Mouse (Mus musculus) hindlimb bud, embryonic 11.5 days (tissue): ENCODE measurements around the gene Cinp.
"Not testable (repeated sequence)": the region's sequence is repeated elsewhere in the genome, so short reads cannot be mapped to it uniquely, and the experiment has no call there.

ENCODE experiments used
- DNase-seq: peaks from one replicate; pipeline ENCODE4 v3.0.0-alpha.2; 2012; ENCODE audit warnings: low read depth, low spot score; ENCODE audit errors: extremely low spot score

Gene Cinp

GRCm38 (mm10) chr12:110861256-110861655 is 27.7 kb downstream of the Cinp start:
- no peak for DNase-seq

GRCm38 (mm10) chr12:110860293-110860692 is 28.7 kb downstream of the Cinp start:
- DNase-seq = no peak

- DNase-seq = not testable (repeated sequence)
Measured at GRCm38 (mm10) chr12:110858681-110859080, 30.3 kb downstream of the Cinp start.

GRCm38 (mm10) chr12:110857196-110857595 is 31.7 kb downstream of the Cinp start:
- DNase-seq = no peak

- DNase-seq = no peak
Measured at GRCm38 (mm10) chr12:110854786-110855737, 33.9 kb downstream of the Cinp start.

- no peak for DNase-seq
Measured at GRCm38 (mm10) chr12:110851923-110852322, 37.0 kb downstream of the Cinp start.

GRCm38 (mm10) chr12:110851414-110851813 is 37.5 kb downstream of the Cinp start:
- DNase-seq = no peak

GRCm38 (mm10) chr12:110850929-110851256 is 38.1 kb downstream of the Cinp start:
- no peak for DNase-seq

GRCm38 (mm10) chr12:110850010-110850928 is 38.7 kb downstream of the Cinp start, which contains the start of gene Zfp839:
Gene Zfp839 (plus strand): TSS chr12:110850253.
- no peak for DNase-seq

- DNase-seq = no peak
Measured at GRCm38 (mm10) chr12:110846191-110846765, 42.7 kb downstream of the Cinp start.

- DNase-seq = peak; percentile 94
Measured at GRCm38 (mm10) chr12:110845131-110845880, 43.6 kb downstream of the Cinp start.

GRCm38 (mm10) chr12:110844227-110845130 is 44.5 kb downstream of the Cinp start:
- DNase-seq = no peak

- DNase-seq = no peak
Measured at GRCm38 (mm10) chr12:110843194-110844048, 45.5 kb downstream of the Cinp start.

- DNase-seq = no peak
Measured at GRCm38 (mm10) chr12:110841731-110842493, 47.0 kb downstream of the Cinp start.

- DNase-seq = peak; percentile 98
Measured at GRCm38 (mm10) chr12:110840348-110841198, 48.4 kb downstream of the Cinp start, which contains the start of gene Mok. Gene Mok (minus strand): TSS chr12:110840939.

GRCm38 (mm10) chr12:110837850-110838249 is 51.1 kb downstream of the Cinp start:
- DNase-seq = no peak
